ENCODE assay signal across 8 mouse cellular contexts in genomic region chr14:50930377-50930753, GRCm38 (mm10). TPM values are rescaled to one million over a fixed set of nuclear protein-coding genes. Genes with fewer than 3 reads are reported as not detected.
DNase-seq lines count a peak whose midpoint lies in the region; ATAC-seq and TF ChIP-seq lines count a peak whose summit lies in the region.

No protein-coding gene starts in this region.

- H3K4me3 ChIP-seq in left cerebral cortex, adult 2 months: peak overlapping the region; percentile 72
- H3K4me3 ChIP-seq in kidney, embryonic 16.5 days (ENCODE audit: low read length): peak overlapping the region; percentile 86

- ATAC-seq in Patski: peak; percentile 32
- peak; percentile 57 for ATAC-seq in erythroid progenitor cell, adult 5-6 weeks (replicated peaks; ENCODE audit: low FRiP score, poor library complexity, severe bottlenecking)
- ATAC-seq in kidney, embryonic 16.5 days (ENCODE audit: low FRiP score, low TSS enrichment): peak; percentile 52

- intact Hi-C loops in left cerebral cortex, adult 2 months (cut with DNase I): loop anchor here (2.0 kb wide), 2 partner anchors 14 to 158 kb away; partner anchors contain the start of gene Gm49342
- intact Hi-C loops in left cerebral cortex, postnatal 10 days (cut with DNase I): loop anchor here (5.0 kb wide), 1 partner anchor 137 kb away; no protein-coding TSS in a partner anchor

- H3K36me3 ChIP-seq in kidney, embryonic 16.5 days (ENCODE audit: insufficient read depth, low read length): peaks cover 29% of the 10 kb centered on the region

- H3K4me1 ChIP-seq in kidney, embryonic 16.5 days (ENCODE audit: insufficient read depth, low read length): peaks cover 22% of the 10 kb centered on the region

- peak overlapping the region; percentile 96 for H3K27ac ChIP-seq in left cerebral cortex, adult 2 months
- H3K27ac ChIP-seq in kidney, embryonic 16.5 days (ENCODE audit: low read length): peak overlapping the region; percentile 85

- H3K9me3 ChIP-seq in kidney, embryonic 16.5 days (ENCODE audit: low read length): no peaks in the 10 kb centered on the region

- TF ChIP-seq CTCF in left cerebral cortex, adult 2 months (IDR thresholded peaks at IDR 0.05): no peak
- TF ChIP-seq CTCF in Patski (IDR thresholded peaks at IDR 0.05): no peak

- H3K4me2 ChIP-seq in kidney, embryonic 16.5 days (replicated peaks; ENCODE audit: low read depth, low read length): peak overlapping the region; percentile 62

- CTCF ChIA-PET in Patski (lab: Charles Lee): no interaction called here

- peak overlapping the region; percentile 93 for H3K9ac ChIP-seq in kidney, embryonic 16.5 days (replicated peaks; ENCODE audit: low read length)

- no peak for DNase-seq in left cerebral cortex, adult 2 months (ENCODE audit: extremely low spot score in 1 of 2, low spot score in 2 of 2)
- DNase-seq in left cerebral cortex, postnatal 10 days (ENCODE audit: extremely low spot score in 1 of 2, low spot score in 2 of 2): no peak
- DNase-seq in Patski (ENCODE audit: low read depth, low spot score): no peak
- DNase-seq in lung, postnatal 25 days (ENCODE audit: low spot score): peak; percentile 72
- peak; percentile 53 for DNase-seq in skeletal muscle tissue, adult 2 months (ENCODE audit: low read depth, low spot score)
- no peak for DNase-seq in left cerebral cortex, adult 11 months (ENCODE audit: low spot score)

- POLR2A ChIA-PET in Patski (lab: Charles Lee): interaction anchor here (1.6 kb wide), 1 partner anchor 35 kb away, joined by 4 read pairs; no protein-coding TSS in a partner anchor

- WGBS in kidney, embryonic 16.5 days: under 1% methylated on average over 38 of the region's 38 CpGs

- no peaks in the 10 kb centered on the region for H3K27me3 ChIP-seq in Patski
- H3K27me3 ChIP-seq in kidney, embryonic 16.5 days (ENCODE audit: insufficient read depth, low read length): no peaks in the 10 kb centered on the region

- in situ Hi-C loops in Patski (cut with MboI; ENCODE audit: low pct_unique_long_range_greater_than_20kb): loop anchor here (5.0 kb wide), 3 partner anchors 47 to 132 kb away; no protein-coding TSS in a partner anchor

RNA-seq across cellular contexts. Expression of gene Pip4p1, which starts 0.3 kb away (rescaled TPM):
- total RNA-seq in left cerebral cortex, adult 2 months (2021): 10 to 100 TPM; 95.6 to 98.2 TPM
- total RNA-seq in left cerebral cortex, postnatal 10 days (2021): 10 to 100 TPM; 79.6 to 89.0 TPM
- 71.0 TPM for polyA plus RNA-seq in Patski (2021)
- total RNA-seq in erythroid progenitor cell, adult 5-6 weeks (2015; ENCODE audit: low replicate concordance): 34.4 and 37.8 TPM in 2 replicates
- 23.5 and 28.2 TPM in 2 replicates for total RNA-seq in erythroid progenitor cell, adult 5-6 weeks (2017; ENCODE audit: low replicate concordance)
- 57.7 and 60.8 TPM in 2 replicates for polyA plus RNA-seq in kidney, embryonic 16.5 days (2015; fragmentation: Nextera tagmentation; extraction: Ambion mirVana)

RNA-seq across cellular contexts. Expression of gene Pnp, which starts 0.5 kb away (rescaled TPM):
- total RNA-seq in left cerebral cortex, adult 2 months (2021): 10 to 100 TPM; 11.7 to 13.3 TPM
- total RNA-seq in left cerebral cortex, postnatal 10 days (2021): 10 to 100 TPM; 11.0 to 15.6 TPM
- polyA plus RNA-seq in Patski (2021): 53.3 TPM
- 256 and 266 TPM in 2 replicates for total RNA-seq in erythroid progenitor cell, adult 5-6 weeks (2015; ENCODE audit: low replicate concordance)
- 218 and 252 TPM in 2 replicates for total RNA-seq in erythroid progenitor cell, adult 5-6 weeks (2017; ENCODE audit: low replicate concordance)
- 78.2 and 79.3 TPM in 2 replicates for polyA plus RNA-seq in kidney, embryonic 16.5 days (2015; fragmentation: Nextera tagmentation; extraction: Ambion mirVana)

RNA-seq across cellular contexts. Expression of gene Apex1, which starts 5.6 kb away (rescaled TPM):
- 10 to 100 TPM; 54.9 to 58.8 TPM for total RNA-seq in left cerebral cortex, adult 2 months (2021)
- total RNA-seq in left cerebral cortex, postnatal 10 days (2021): 10 to 100 TPM; 65.8 to 66.3 TPM
- 115 TPM for polyA plus RNA-seq in Patski (2021)
- 16.6 and 28.9 TPM in 2 replicates for total RNA-seq in erythroid progenitor cell, adult 5-6 weeks (2015; ENCODE audit: low replicate concordance)
- total RNA-seq in erythroid progenitor cell, adult 5-6 weeks (2017; ENCODE audit: low replicate concordance): 8.3 and 13.2 TPM in 2 replicates
- polyA plus RNA-seq in kidney, embryonic 16.5 days (2015; fragmentation: Nextera tagmentation; extraction: Ambion mirVana): 276 and 285 TPM in 2 replicates

RNA-seq across cellular contexts. Expression of gene Osgep, which starts 5.7 kb away (rescaled TPM):
- 10 to 100 TPM; 29.2 to 34.8 TPM for total RNA-seq in left cerebral cortex, adult 2 months (2021)
- total RNA-seq in left cerebral cortex, postnatal 10 days (2021): 10 to 100 TPM; 29.9 to 34.2 TPM
- 54.3 TPM for polyA plus RNA-seq in Patski (2021)
- 39.3 and 75.5 TPM in 2 replicates for total RNA-seq in erythroid progenitor cell, adult 5-6 weeks (2015; ENCODE audit: low replicate concordance)
- 14.8 and 16.6 TPM in 2 replicates for total RNA-seq in erythroid progenitor cell, adult 5-6 weeks (2017; ENCODE audit: low replicate concordance)
- polyA plus RNA-seq in kidney, embryonic 16.5 days (2015; fragmentation: Nextera tagmentation; extraction: Ambion mirVana): 176 and 196 TPM in 2 replicates

RNA-seq across cellular contexts. Expression of gene Gm49342, which starts 14.0 kb away (rescaled TPM):
- total RNA-seq in left cerebral cortex, adult 2 months (2021): 1 to 10 TPM; 8.4 to 9.2 TPM
- 10 to 100 TPM in 1 of 2 experiments, 1 to 10 TPM in 1; 6.5 to 13.7 TPM for total RNA-seq in left cerebral cortex, postnatal 10 days (2021)
- 31.5 TPM for polyA plus RNA-seq in Patski (2021)
- not detected in 2 replicates for total RNA-seq in erythroid progenitor cell, adult 5-6 weeks (2015; ENCODE audit: low replicate concordance)
- 59.7 TPM in 1 of 2 replicates, not detected in the other for total RNA-seq in erythroid progenitor cell, adult 5-6 weeks (2017; ENCODE audit: low replicate concordance)
- not detected in 2 replicates for polyA plus RNA-seq in kidney, embryonic 16.5 days (2015; fragmentation: Nextera tagmentation; extraction: Ambion mirVana)

Comparison
In these comparisons a context has a peak if more than half of its experiments do, and no peak if none do; other contexts are left out.
1. DNase-seq: peak in lung, postnatal 25 days (single experiment) and skeletal muscle tissue, adult 2 months (single experiment); none in left cerebral cortex, adult 2 months (0 of 2), left cerebral cortex, postnatal 10 days (0 of 2), Patski (single experiment) and left cerebral cortex, adult 11 months (single experiment).
2. RNA of gene Pnp, which starts 0.5 kb away (total RNA-seq): 218 to 266 TPM in erythroid progenitor cell, adult 5-6 weeks; 11.0 to 15.6 TPM in left cerebral cortex, postnatal 10 days and 11.7 to 13.3 TPM in left cerebral cortex, adult 2 months; every median in the first group is over 10 times any median in the second.
3. Peak in every context shown above with its lines, with median percentiles within 50 percentile points of each other: ATAC-seq.